Mouse (Mus musculus): ENCODE results near the gene Bend7.

GRCm38 (mm10) chr2:4792554-4792953, 74.9 kb downstream of the Bend7 start:
- TF ChIP-seq CTCF (IDR thresholded peaks at IDR 0.05; ENCODE audit: control insufficient read depth, insufficient read depth, insufficient read length), result no peak
- no peak for TF ChIP-seq MYOD1 (IDR thresholded peaks at IDR 0.05; ENCODE audit: control insufficient read depth, insufficient read length, low read depth)

Measured in C2C12 (cell line).